Mouse (Mus musculus): ENCODE data around the gene Mon1a. TPM values are rescaled to one million over a fixed set of nuclear protein-coding genes. Genes with fewer than 3 reads are reported as not detected.

Mon1a gene
- polyA plus RNA-seq, 1 experiment from 2014 or later: 19.2 TPM

DNA sequence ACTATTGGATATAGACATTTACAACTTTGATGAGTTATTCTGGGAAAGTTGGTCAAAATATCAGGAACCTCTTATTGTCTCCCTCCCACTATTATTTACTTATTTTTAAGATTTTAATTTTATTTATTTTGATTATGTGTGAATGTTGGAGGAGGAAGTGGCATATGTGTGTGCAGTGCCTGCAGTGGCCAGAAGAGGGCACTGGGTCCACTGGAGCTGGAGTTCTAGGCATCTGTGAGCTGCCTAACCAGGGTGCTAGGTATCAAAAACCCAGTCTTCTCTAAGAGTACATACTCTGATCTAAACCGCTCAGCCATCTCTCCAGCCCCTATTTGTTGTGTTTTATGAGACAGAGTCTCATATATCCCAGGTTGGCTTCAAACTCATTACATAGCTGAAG is 3.1 kb downstream of the Mon1a start:
- no peak overlapping the region for H3K4me2 ChIP-seq (replicated peaks)
- 97% methylated on average over 1 of the region's 1 CpGs for WGBS
- no peaks in the 10 kb centered on the region for H3K36me3 ChIP-seq
- no peak overlapping the region for H3K9ac ChIP-seq (replicated peaks)
- no peak for ATAC-seq (ENCODE audit: low FRiP score, low read depth)
- peaks cover 12% of the 10 kb centered on the region for H3K27me3 ChIP-seq
- no peak overlapping the region for H3K27ac ChIP-seq (replicated peaks)
- H3K4me1 ChIP-seq: peaks cover 8% of the 10 kb centered on the region
- no peak overlapping the region for H3K4me3 ChIP-seq
- H3K9me3 ChIP-seq: no peaks in the 10 kb centered on the region

DNA sequence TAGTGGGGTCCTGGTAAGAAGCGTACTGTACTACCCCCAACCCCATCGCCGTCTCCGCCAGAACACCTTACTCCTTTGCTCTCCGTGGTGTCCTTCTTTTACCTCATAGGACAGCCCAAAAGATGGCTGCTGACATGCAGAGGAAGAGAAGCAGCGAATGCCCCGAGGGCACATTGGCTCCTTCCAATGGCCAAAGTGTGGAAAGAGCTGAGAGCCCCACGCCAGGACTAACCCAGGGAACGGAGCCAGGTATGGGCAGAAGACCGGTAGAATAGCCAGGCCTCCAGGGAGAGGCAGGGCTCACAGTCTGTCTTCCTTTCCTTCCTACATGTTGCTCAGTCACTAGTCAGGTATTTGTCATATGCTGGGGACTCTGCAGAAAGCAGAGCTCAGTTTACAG is 10.6 kb downstream of the Mon1a start:
- whole genome bisulfite sequencing: 91% methylated on average over 10 of the region's 10 CpGs
- Histone ChIP-seq H3K27me3 (peaks cover 35% of the 10 kb centered on the region), H3K4me3 (no peak overlapping the region), H3K4me1 (peaks cover 16% of the 10 kb centered on the region), H3K27ac (replicated peaks) (no peak overlapping the region), H3K36me3 (peaks cover 12% of the 10 kb centered on the region; the same call in 1 of the 2 replicates), H3K9me3 (no peaks in the 10 kb centered on the region), H3K4me2 (replicated peaks) (no peak overlapping the region), H3K9ac (replicated peaks) (no peak overlapping the region)
- ATAC-seq (ENCODE audit: low FRiP score, low read depth): no peak

DNA sequence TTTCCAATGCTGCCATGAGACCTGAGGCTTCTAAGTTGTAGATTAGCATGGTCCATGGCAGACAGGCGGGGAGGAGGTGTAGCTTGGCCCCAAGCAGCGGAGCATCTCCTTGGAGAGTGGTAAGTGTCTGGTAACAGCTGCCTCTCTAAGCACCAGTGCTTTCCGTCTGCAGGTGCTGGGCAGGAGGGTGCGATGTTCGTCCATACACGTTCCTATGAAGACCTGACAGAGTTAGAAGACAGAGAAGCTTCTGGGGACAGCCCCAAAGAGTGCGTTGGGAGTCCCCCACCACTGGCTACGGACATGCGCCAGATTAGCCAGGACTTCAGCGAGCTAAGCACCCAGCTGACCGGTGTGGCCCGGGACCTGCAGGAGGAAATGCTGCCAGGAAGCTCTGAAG is 11.9 kb downstream of the Mon1a start:
- peaks cover 40% of the 10 kb centered on the region for H3K27me3 ChIP-seq

DNA sequence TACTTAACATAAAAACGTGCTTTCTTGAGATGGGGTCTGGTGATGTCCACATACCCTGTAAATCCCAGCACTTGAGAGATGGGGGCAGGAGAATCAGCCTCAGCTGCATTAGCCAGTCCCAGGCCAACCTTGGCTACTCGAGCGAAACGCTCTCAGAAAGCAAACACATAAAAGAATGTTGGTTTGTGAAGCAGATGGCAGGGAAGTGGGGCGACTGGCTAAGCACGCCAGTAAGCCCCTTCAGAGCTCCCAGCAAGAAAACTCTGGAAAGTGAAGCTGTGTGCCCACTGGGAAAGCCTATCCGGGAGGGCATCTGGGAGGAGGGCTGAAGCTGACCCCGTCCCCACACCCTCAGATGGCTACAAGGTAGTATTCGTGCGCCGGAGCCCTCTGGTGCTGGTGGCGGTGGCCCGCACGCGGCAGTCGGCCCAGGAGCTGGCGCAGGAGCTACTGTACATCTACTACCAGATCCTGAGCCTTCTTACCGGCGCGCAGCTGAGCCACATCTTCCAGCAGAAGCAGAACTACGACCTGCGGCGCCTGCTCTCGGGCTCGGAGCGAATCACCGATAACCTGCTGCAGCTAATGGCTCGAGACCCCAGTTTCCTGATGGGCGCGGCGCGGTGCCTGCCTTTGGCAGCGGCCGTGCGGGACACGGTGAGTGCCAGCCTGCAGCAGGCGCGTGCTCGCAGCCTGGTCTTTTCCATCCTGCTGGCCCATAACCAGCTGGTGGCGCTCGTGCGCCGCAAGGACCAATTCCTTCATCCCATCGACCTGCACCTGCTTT is 13.1 kb downstream of the Mon1a start:
- peaks cover 12% of the 10 kb centered on the region; the same call in 1 of the 2 replicates for H3K36me3 ChIP-seq
- no peak overlapping the region for H3K27ac ChIP-seq (replicated peaks)
- H3K9me3 ChIP-seq: no peaks in the 10 kb centered on the region
- H3K4me2 ChIP-seq (replicated peaks): peak overlapping the region; percentile 59
- ATAC-seq (ENCODE audit: low FRiP score, low read depth): peak; percentile 44; the same call in 1 of the 2 replicates
- H3K9ac ChIP-seq (replicated peaks): peak overlapping the region; percentile 45
- H3K27me3 ChIP-seq: peaks cover 47% of the 10 kb centered on the region
- peaks cover 16% of the 10 kb centered on the region for H3K4me1 ChIP-seq
- 3% methylated on average over 44 of the region's 44 CpGs for WGBS
- H3K4me3 ChIP-seq: peak overlapping the region; percentile 32

More for the DNA sequence above, 11.9 kb downstream of the Mon1a start:
- Histone ChIP-seq H3K27ac (replicated peaks) (no peak overlapping the region), H3K4me1 (peaks cover 16% of the 10 kb centered on the region), H3K4me2 (replicated peaks) (no peak overlapping the region), H3K9ac (replicated peaks) (no peak overlapping the region), H3K36me3 (peaks cover 12% of the 10 kb centered on the region; the same call in 1 of the 2 replicates), H3K9me3 (no peaks in the 10 kb centered on the region), H3K4me3 (no peak overlapping the region)
- ATAC-seq (ENCODE audit: low FRiP score, low read depth): no peak
- 69% methylated on average over 12 of the region's 12 CpGs for WGBS

DNA sequence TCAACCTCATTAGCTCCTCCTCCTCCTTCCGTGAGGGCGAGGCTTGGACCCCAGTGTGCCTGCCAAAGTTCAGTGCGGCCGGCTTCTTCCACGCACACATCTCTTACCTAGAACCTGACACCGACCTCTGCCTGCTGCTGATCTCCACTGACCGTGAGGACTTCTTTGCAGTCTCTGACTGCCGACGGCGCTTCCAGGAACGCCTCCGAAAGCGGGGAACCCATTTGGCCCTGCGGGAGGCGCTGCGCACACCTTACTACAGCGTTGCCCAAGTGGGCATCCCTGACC is 13.6 kb downstream of the Mon1a start:
- H3K4me3 ChIP-seq: peak overlapping the region; percentile 32
- peak; percentile 45; the same call in 1 of the 2 replicates for ATAC-seq (ENCODE audit: low FRiP score, low read depth)
- H3K9me3 ChIP-seq: no peaks in the 10 kb centered on the region
- peak overlapping the region; percentile 59 for H3K4me2 ChIP-seq (replicated peaks)
- no peak overlapping the region for H3K27ac ChIP-seq (replicated peaks)
- peaks cover 12% of the 10 kb centered on the region; the same call in 1 of the 2 replicates for H3K36me3 ChIP-seq
- H3K27me3 ChIP-seq: peaks cover 52% of the 10 kb centered on the region
- peaks cover 18% of the 10 kb centered on the region for H3K4me1 ChIP-seq
- no peak overlapping the region for H3K9ac ChIP-seq (replicated peaks)
- 4% methylated on average over 17 of the region's 17 CpGs for WGBS

DNA sequence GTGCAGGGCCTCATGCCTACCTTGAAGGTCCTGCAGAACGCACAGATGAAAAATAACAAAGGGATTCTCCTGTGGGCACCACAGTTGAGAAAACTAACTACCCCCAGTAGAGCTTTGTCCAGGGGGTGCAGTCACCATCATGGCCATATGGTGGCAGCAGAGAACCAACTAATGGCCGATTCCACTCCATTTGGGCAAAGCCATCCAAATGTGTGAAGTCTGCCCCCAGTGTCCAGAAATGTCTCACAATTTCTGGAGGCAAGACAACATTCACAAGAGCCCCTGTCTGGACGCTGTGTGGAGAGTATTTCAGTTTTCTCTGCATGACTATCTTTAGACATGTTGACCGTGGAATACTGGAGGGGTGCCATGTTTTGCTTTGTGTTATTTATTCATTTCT is 16.8 kb downstream of the Mon1a start:
- WGBS: 7% methylated on average over 4 of the region's 4 CpGs
- H3K4me2 ChIP-seq (replicated peaks): no peak overlapping the region
- peak; percentile 57 for ATAC-seq (ENCODE audit: low FRiP score, low read depth)
- H3K4me1 ChIP-seq: peaks cover 31% of the 10 kb centered on the region
- H3K4me3 ChIP-seq: no peak overlapping the region
- peaks cover 67% of the 10 kb centered on the region for H3K27me3 ChIP-seq
- H3K36me3 ChIP-seq: 0 out of 2 replicates have a peak, but pooled peaks cover 7% of the 10 kb centered on the region
- no peak overlapping the region for H3K9ac ChIP-seq (replicated peaks)
- H3K9me3 ChIP-seq: no peaks in the 10 kb centered on the region
- H3K27ac ChIP-seq (replicated peaks): no peak overlapping the region

DNA sequence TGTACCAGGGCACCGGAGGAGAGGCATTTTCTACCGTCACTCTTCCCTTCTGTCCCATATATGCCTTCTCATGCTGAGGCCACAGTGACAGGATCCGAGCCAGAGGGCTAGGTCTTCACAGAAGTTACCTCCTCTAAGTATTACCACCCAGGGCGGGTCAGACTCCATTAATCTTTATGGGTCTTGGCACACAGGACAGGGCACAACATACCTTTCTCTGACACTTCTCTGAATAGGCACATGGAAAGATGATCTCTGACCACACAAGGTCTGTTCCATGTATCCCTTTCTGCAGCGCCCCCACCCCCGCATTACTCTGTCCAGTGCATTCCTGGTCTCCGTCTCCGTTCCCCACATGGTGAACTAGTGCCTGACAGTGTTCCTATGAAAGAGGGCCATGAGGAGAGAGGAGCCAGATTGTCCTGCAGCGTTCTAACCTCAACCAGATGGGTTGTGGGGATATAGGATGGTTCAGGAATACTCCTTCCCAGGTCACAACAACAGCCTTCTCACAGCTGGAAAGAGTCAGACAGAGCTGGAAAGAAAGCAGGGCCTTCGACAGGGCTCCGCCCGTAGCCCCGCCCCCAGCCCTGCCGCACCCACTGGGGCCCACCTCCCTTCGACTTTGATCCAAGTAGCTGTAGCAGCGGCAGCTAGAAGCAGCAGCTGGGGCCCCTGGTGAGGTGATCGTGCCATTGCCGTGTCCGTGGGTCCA is 18.5 kb downstream of the Mon1a start, which contains the start of gene Mst1r:
Gene Mst1r (plus strand): TSS at position 622 of the 715 bp plus-strand sequence.
- H3K9me3 ChIP-seq: no peaks in the 10 kb centered on the region
- H3K36me3 ChIP-seq: no peaks in the 10 kb centered on the region
- peaks cover 50% of the 10 kb centered on the region for H3K27me3 ChIP-seq
- H3K4me2 ChIP-seq (replicated peaks): peak within 1 kb of the TSS; percentile 57
- ATAC-seq (ENCODE audit: low FRiP score, low read depth): peak; percentile 24; the same call in 1 of the 2 replicates
- H3K4me1 ChIP-seq: peaks cover 19% of the 10 kb centered on the region
- no peak within 1 kb of the TSS for H3K27ac ChIP-seq (replicated peaks)
- WGBS: 21% methylated on average over 19 of the region's 19 CpGs
- H3K9ac ChIP-seq (replicated peaks): peak within 1 kb of the TSS; percentile 55
- peak within 1 kb of the TSS; percentile 32 for H3K4me3 ChIP-seq

DNA sequence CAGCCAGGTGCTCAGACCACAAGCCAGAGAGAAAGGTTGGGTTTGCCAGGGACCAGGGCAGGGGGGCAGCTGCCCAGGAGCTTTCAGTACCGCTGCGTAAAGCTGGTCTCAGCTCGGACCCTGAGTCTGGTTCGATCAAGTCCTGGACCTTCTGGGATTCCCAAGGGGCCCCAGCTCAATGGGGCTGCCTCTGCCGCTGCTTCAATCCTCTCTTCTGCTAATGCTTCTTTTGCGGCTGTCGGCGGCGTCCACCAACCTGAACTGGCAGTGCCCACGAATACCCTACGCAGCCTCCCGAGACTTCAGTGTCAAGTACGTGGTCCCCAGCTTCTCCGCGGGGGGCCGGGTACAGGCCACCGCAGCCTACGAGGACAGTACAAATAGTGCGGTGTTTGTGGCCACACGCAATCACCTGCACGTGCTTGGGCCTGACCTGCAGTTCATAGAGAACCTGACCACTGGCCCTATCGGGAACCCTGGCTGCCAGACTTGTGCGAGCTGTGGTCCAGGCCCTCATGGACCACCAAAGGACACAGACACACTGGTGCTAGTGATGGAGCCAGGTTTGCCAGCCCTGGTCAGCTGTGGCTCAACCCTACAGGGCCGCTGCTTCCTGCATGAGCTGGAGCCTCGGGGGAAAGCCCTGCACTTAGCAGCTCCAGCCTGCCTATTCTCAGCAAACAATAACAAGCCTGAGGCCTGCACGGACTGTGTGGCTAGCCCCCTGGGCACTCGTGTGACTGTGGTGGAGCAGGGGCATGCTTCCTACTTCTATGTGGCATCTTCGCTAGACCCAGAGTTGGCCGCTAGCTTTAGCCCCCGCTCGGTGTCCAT is 19.2 kb downstream of the Mon1a start:
- no peak for ATAC-seq (ENCODE audit: low FRiP score, low read depth)
- 45% methylated on average over 31 of the region's 31 CpGs for WGBS
- peak overlapping the region; percentile 55 for H3K9ac ChIP-seq (replicated peaks)
- no peak overlapping the region for H3K27ac ChIP-seq (replicated peaks)
- H3K4me2 ChIP-seq (replicated peaks): peak overlapping the region; percentile 57
- H3K36me3 ChIP-seq: no peaks in the 10 kb centered on the region
- H3K4me1 ChIP-seq: peaks cover 15% of the 10 kb centered on the region
- no peaks in the 10 kb centered on the region for H3K9me3 ChIP-seq
- H3K27me3 ChIP-seq: peaks cover 45% of the 10 kb centered on the region
- peak overlapping the region; percentile 32 for H3K4me3 ChIP-seq

DNA sequence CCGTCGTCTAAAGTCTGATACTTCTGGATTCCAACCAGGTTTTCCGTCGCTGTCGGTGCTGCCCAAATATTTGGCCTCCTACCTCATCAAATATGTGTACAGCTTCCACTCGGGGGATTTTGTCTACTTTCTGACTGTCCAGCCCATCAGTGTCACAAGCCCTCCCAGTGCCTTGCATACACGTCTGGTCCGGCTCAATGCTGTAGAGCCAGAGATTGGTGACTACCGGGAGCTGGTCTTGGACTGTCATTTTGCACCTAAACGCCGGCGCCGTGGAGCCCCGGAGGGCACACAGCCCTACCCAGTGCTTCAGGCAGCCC is 19.8 kb downstream of the Mon1a start:
- Histone ChIP-seq H3K9ac (replicated peaks) (no peak overlapping the region), H3K27ac (replicated peaks) (no peak overlapping the region), H3K36me3 (no peaks in the 10 kb centered on the region), H3K27me3 (peaks cover 39% of the 10 kb centered on the region), H3K4me2 (replicated peaks) (no peak overlapping the region), H3K4me1 (peaks cover 15% of the 10 kb centered on the region), H3K4me3 (no peak overlapping the region), H3K9me3 (no peaks in the 10 kb centered on the region)
- 76% methylated on average over 14 of the region's 14 CpGs for WGBS
- no peak for ATAC-seq (ENCODE audit: low FRiP score, low read depth)

DNA sequence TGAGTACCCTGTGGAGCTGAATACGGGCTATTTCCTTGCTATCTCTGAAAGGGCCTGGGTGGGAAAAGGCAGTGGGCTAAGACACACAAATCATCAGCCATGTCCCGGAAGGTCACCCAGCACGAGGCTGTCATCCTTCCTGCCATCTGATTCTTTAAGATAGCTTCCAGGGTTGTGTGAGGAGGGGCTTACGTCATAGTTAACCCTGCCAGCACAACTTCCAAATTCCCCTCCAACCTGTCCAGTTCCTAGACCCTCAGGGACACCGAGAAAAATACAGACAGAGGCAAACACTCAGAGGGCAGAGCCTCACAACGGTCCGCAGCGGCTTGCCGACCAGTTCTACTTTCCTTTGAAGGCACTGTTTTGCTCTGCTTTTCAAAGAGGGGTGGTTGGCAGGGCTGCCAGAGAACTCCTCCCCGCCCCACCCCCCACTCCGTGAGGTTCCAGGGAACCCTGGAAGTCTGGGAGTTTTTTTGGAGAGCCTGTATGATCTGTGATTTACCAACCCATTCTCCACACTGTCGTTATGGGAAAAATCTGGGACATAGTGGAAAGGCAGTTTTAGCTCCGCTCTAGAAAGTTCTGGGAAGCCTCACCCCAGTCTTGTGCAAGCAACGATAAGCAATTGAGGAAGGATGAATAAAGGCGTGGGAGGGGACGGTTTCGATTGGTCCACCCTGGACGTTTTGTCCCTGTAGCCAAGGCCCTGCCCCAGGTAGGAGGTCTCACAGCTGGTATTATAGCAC is 20.6 kb downstream of the Mon1a start:
- no peak overlapping the region for H3K4me2 ChIP-seq (replicated peaks)

DNA sequence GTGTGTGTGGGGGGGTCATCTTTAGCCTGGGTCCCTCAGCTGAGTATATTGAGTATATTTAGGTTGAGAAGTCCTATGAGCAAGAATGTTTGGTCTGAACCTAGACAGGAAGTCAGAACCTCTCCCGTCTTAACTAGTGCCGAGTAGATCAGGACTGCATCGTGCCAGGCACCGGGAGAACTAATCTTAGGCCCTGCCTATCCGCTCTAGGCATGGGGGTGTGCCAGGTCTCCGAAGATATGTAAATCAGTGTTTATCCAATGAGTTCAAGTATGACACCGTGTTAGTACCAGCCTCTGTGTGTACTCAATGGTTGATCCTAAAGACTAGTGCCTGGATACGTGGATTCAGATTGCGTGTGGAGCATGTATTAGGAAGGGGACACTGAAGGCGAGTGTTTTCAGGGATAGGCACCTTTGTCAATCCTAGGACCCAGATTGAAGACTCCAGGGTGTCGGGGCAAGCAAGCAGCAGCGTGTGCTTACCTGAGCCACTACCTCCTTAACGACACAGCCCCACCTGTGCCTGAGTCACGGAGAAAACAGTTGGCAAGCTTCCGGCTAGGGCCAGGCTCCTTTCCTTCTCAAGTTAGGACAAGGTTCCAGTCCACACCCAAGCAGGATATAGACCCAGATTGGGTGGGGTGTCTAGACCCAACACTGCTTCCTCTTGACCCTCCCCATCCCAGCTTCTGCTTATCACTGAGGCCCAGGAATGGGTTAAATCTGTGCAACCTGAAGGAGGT is 22.2 kb downstream of the Mon1a start:
- H3K4me1 ChIP-seq: peaks cover 15% of the 10 kb centered on the region
- H3K27me3 ChIP-seq: peaks cover 32% of the 10 kb centered on the region
- no peaks in the 10 kb centered on the region for H3K36me3 ChIP-seq
- H3K4me2 ChIP-seq (replicated peaks): no peak overlapping the region
- H3K4me3 ChIP-seq: no peak overlapping the region
- no peak overlapping the region for H3K27ac ChIP-seq (replicated peaks)
- WGBS: 87% methylated on average over 15 of the region's 15 CpGs
- no peak overlapping the region for H3K9ac ChIP-seq (replicated peaks)
- no peaks in the 10 kb centered on the region for H3K9me3 ChIP-seq
- no peak for ATAC-seq (ENCODE audit: low FRiP score, low read depth)

More for the DNA sequence above, 20.6 kb downstream of the Mon1a start:
- WGBS: 36% methylated on average over 18 of the region's 18 CpGs
- Histone ChIP-seq H3K9ac (replicated peaks) (no peak overlapping the region), H3K36me3 (no peaks in the 10 kb centered on the region), H3K27ac (replicated peaks) (no peak overlapping the region), H3K4me3 (no peak overlapping the region), H3K4me1 (peaks cover 15% of the 10 kb centered on the region), H3K27me3 (peaks cover 37% of the 10 kb centered on the region), H3K9me3 (no peaks in the 10 kb centered on the region)
- ATAC-seq (ENCODE audit: low FRiP score, low read depth): no peak

Measured in midbrain, embryonic 12.5 days (tissue).